Mouse (Mus musculus) MEL (cell line): ENCODE measurements around the gene Cat. TPM values are rescaled to one million over a fixed set of nuclear protein-coding genes. Genes with fewer than 3 reads are reported as not detected.

Experiments
- DNase-seq: peaks from one replicate; pipeline ENCODE4 v3.0.0; 2011; ENCODE audit warnings: low read depth, low spot score
- H3K27ac ChIP-seq: 2 replicates; pipeline ENCODE4 v1.5.1; 2012; ENCODE audit warnings: low read depth, mild to moderate bottlenecking, control low read depth, low read length, moderate library complexity; ENCODE audit not compliant: control insufficient read depth
- H3K27me3 ChIP-seq, 2 experiments: fragments of 150-350 bp in 1 of 2; sonication (generic) in 1 of 2; 2 replicates each; pipeline ENCODE4 v1.6.1; 2012; ENCODE audit warnings: low read length in 2 of 2, mild to moderate bottlenecking in 2 of 2, improper control_type of control experiment in 1 of 2, moderate library complexity in 1 of 2; ENCODE audit not compliant: insufficient read depth in 2 of 2, control insufficient read depth in 1 of 2
- H3K36me3 ChIP-seq, 2 experiments: 2 replicates each; pipeline ENCODE4 v1.6.1; 2012 to 2014; ENCODE audit warnings: low read length in 2 of 2, improper control_type of control experiment in 1 of 2, inconsistent platforms in 1 of 2, mild to moderate bottlenecking in 1 of 2; ENCODE audit not compliant: insufficient read depth in 2 of 2, control insufficient read depth in 1 of 2
- H3K4me1 ChIP-seq, 2 experiments: fragments of 150-350 bp in 1 of 2; sonication (generic) in 1 of 2; 2 replicates each; pipeline ENCODE4 v1.6.1; 2012; ENCODE audit warnings: low read length in 2 of 2, improper control_type of control experiment in 1 of 2, mild to moderate bottlenecking in 1 of 2; ENCODE audit not compliant: insufficient read depth in 2 of 2, control insufficient read depth in 1 of 2
- H3K4me3 ChIP-seq, 2 experiments: fragments of 150-350 bp in 1 of 2; sonication (generic) in 1 of 2; 2 replicates each; pipeline ENCODE4 v1.5.1; 2012; ENCODE audit warnings: low read depth in 2 of 2, low read length in 2 of 2, mild to moderate bottlenecking in 2 of 2, moderate library complexity in 2 of 2, control low read depth in 1 of 2, improper control_type of control experiment in 1 of 2; ENCODE audit not compliant: control insufficient read depth in 1 of 2, insufficient read depth in 1 of 2
- H3K79me2 ChIP-seq: 2 replicates; pipeline ENCODE4 v1.6.1; 2012; ENCODE audit warnings: mild to moderate bottlenecking, low read length, moderate library complexity; ENCODE audit not compliant: control insufficient read depth, poor library complexity, insufficient read depth
- H3K9ac ChIP-seq: 2 replicates; pipeline ENCODE4 v1.6.1; 2012; ENCODE audit warnings: low read depth, mild to moderate bottlenecking, control low read depth, low read length, moderate library complexity; ENCODE audit not compliant: control insufficient read depth, poor library complexity, severe bottlenecking
- H3K9me3 ChIP-seq: fragments of 150-350 bp; sonication (generic); replicated peaks from 2 replicates; pipeline ENCODE4 v1.6.1; 2012; ENCODE audit warnings: mild to moderate bottlenecking, low read length, improper control_type of control experiment, moderate library complexity; ENCODE audit not compliant: insufficient read depth
- BHLHE40 ChIP-seq: IDR thresholded peaks from 2 replicates; pipeline ENCODE4 v1.6.1; 2012; ENCODE audit warnings: low read depth, mild to moderate bottlenecking, inconsistent platforms, low read length, improper control_type of control experiment, borderline replicate concordance
- CHD1 ChIP-seq: IDR thresholded peaks from 2 replicates; pipeline ENCODE4 v1.6.1; 2012; ENCODE audit warnings: low read depth, mild to moderate bottlenecking, inconsistent platforms, low read length, improper control_type of control experiment
- CHD2 ChIP-seq: IDR thresholded peaks from 2 replicates; pipeline ENCODE4 v1.6.1; 2011; ENCODE audit warnings: low read length, improper control_type of control experiment
- CTCF ChIP-seq, 3 experiments: IDR thresholded peaks in 2 of 3; conservative IDR thresholded peaks in 1 of 3; 2 replicates each; pipeline ENCODE4 v1.5.1; 2011 to 2012; ENCODE audit warnings: low read length in 3 of 3, low read depth in 2 of 3, mild to moderate bottlenecking in 2 of 3, improper control_type of control experiment in 1 of 3, inconsistent platforms in 1 of 3, mixed read lengths in 1 of 3, moderate library complexity in 1 of 3; ENCODE audit not compliant: control insufficient read depth in 1 of 3, insufficient read depth in 1 of 3, poor library complexity in 1 of 3, severe bottlenecking in 1 of 3
- E2F4 ChIP-seq: IDR thresholded peaks from 2 replicates; pipeline ENCODE4 v1.6.1; 2011; ENCODE audit warnings: low read depth, low read length, improper control_type of control experiment, borderline replicate concordance
- ELF1 ChIP-seq: IDR thresholded peaks from 2 replicates; pipeline ENCODE4 v1.6.1; 2014; ENCODE audit warnings: low read depth, mild to moderate bottlenecking, inconsistent platforms, low read length, improper control_type of control experiment, moderate library complexity
- EP300 ChIP-seq, 2 experiments: IDR thresholded peaks; 2 replicates each; pipeline ENCODE4 v1.6.1; 2011; ENCODE audit warnings: improper control_type of control experiment in 2 of 2, low read length in 2 of 2, low read depth in 1 of 2, mild to moderate bottlenecking in 1 of 2
- ETS1 ChIP-seq: IDR thresholded peaks from 2 replicates; pipeline ENCODE4 v1.6.1; 2012; ENCODE audit warnings: low read depth, mild to moderate bottlenecking, inconsistent platforms, low read length, improper control_type of control experiment, moderate library complexity
- GABPA ChIP-seq: IDR thresholded peaks from 2 replicates; pipeline ENCODE4 v1.6.1; 2012; ENCODE audit warnings: low read depth, mild to moderate bottlenecking, inconsistent platforms, low read length, improper control_type of control experiment, moderate library complexity
- HCFC1 ChIP-seq: IDR thresholded peaks from 2 replicates; pipeline ENCODE4 v1.6.1; 2012; ENCODE audit warnings: low read depth, mild to moderate bottlenecking, inconsistent platforms, low read length, improper control_type of control experiment, moderate library complexity
- JUND ChIP-seq: IDR thresholded peaks from 2 replicates; pipeline ENCODE4 v1.6.1; 2011; ENCODE audit warnings: low read depth, mild to moderate bottlenecking, improper control_type of control experiment, low read length
- KAT2A ChIP-seq: conservative IDR thresholded peaks from 2 replicates; pipeline ENCODE4 v1.6.1; 2012; ENCODE audit warnings: low read depth, low read length, improper control_type of control experiment, inconsistent platforms
- MAFK ChIP-seq: IDR thresholded peaks from 2 replicates; pipeline ENCODE4 v1.6.1; 2011; ENCODE audit warnings: low read depth, mild to moderate bottlenecking, low read length, improper control_type of control experiment, borderline replicate concordance
- MYB ChIP-seq: IDR thresholded peaks from 2 replicates; pipeline ENCODE4 v1.6.1; 2011; ENCODE audit warnings: mild to moderate bottlenecking, low read depth, low read length, improper control_type of control experiment
- MYC ChIP-seq: IDR thresholded peaks from 2 replicates; pipeline ENCODE4 v1.6.1; 2011; ENCODE audit warnings: low read depth, mild to moderate bottlenecking, low read length, improper control_type of control experiment, moderate library complexity
- NELFE ChIP-seq: IDR thresholded peaks from 2 replicates; pipeline ENCODE4 v1.6.1; 2011; ENCODE audit warnings: low read depth, low read length, improper control_type of control experiment
- NRF1 ChIP-seq: IDR thresholded peaks from 2 replicates; pipeline ENCODE4 v1.6.1; 2014; ENCODE audit warnings: low read depth, mild to moderate bottlenecking, inconsistent platforms, low read length, improper control_type of control experiment, moderate library complexity; ENCODE audit not compliant: poor library complexity, insufficient read depth, severe bottlenecking
- POLR2A ChIP-seq, 2 experiments: IDR thresholded peaks; 2 replicates each; pipeline ENCODE4 v1.6.1; 2011 to 2012; ENCODE audit warnings: low read length in 2 of 2, mild to moderate bottlenecking in 2 of 2, control low read depth in 1 of 2, improper control_type of control experiment in 1 of 2, low read depth in 1 of 2, moderate library complexity in 1 of 2; ENCODE audit not compliant: control insufficient read depth in 1 of 2, insufficient read depth in 1 of 2, poor library complexity in 1 of 2
- POLR2AphosphoS2 ChIP-seq: IDR thresholded peaks from 2 replicates; pipeline ENCODE4 v1.6.1; 2011; ENCODE audit warnings: low read length, improper control_type of control experiment
- RAD21 ChIP-seq: IDR thresholded peaks from 2 replicates; pipeline ENCODE4 v1.6.1; 2011; ENCODE audit warnings: mild to moderate bottlenecking, low read depth, low read length, improper control_type of control experiment
- RCOR1 ChIP-seq: IDR thresholded peaks from 2 replicates; pipeline ENCODE4 v1.6.1; 2012; ENCODE audit warnings: low read depth, mild to moderate bottlenecking, inconsistent platforms, low read length, improper control_type of control experiment
- SIN3A ChIP-seq: IDR thresholded peaks from 2 replicates; pipeline ENCODE4 v1.6.1; 2012; ENCODE audit warnings: low read length, improper control_type of control experiment, inconsistent platforms
- SMC3 ChIP-seq: IDR thresholded peaks from 2 replicates; pipeline ENCODE4 v1.6.1; 2011; ENCODE audit warnings: low read depth, low read length, improper control_type of control experiment
- TAL1 ChIP-seq: IDR thresholded peaks from 2 replicates; pipeline ENCODE4 v1.6.1; 2012; ENCODE audit warnings: mild to moderate bottlenecking, inconsistent platforms, low read length, moderate library complexity, mixed read lengths
- TBP ChIP-seq: IDR thresholded peaks from 2 replicates; pipeline ENCODE4 v1.8.0; 2011; ENCODE audit warnings: low read depth, low read length, improper control_type of control experiment
- TCF12 ChIP-seq: IDR thresholded peaks from 2 replicates; pipeline ENCODE4 v1.6.1; 2014; ENCODE audit warnings: low read depth, mild to moderate bottlenecking, inconsistent platforms, low read length, improper control_type of control experiment, moderate library complexity
- USF1 ChIP-seq: IDR thresholded peaks from 2 replicates; pipeline ENCODE4 v1.6.1; 2014; ENCODE audit warnings: low read depth, mild to moderate bottlenecking, inconsistent platforms, low read length, improper control_type of control experiment, moderate library complexity
- ZC3H11A ChIP-seq: IDR thresholded peaks from 2 replicates; pipeline ENCODE4 v1.6.1; 2012; ENCODE audit warnings: low read depth, mild to moderate bottlenecking, inconsistent platforms, low read length, improper control_type of control experiment
- ZKSCAN1 ChIP-seq: IDR thresholded peaks from 2 replicates; pipeline ENCODE4 v1.6.1; 2012; ENCODE audit warnings: low read depth, mild to moderate bottlenecking, inconsistent platforms, low read length, improper control_type of control experiment, moderate library complexity
- ZMIZ1 ChIP-seq: IDR thresholded peaks from 2 replicates; pipeline ENCODE4 v1.6.1; 2012; ENCODE audit warnings: low read depth, mild to moderate bottlenecking, inconsistent platforms, low read length, improper control_type of control experiment, moderate library complexity
- ZNF384 ChIP-seq: IDR thresholded peaks from 2 replicates; pipeline ENCODE4 v1.6.1; 2012; ENCODE audit warnings: low read depth, mild to moderate bottlenecking, inconsistent platforms, low read length, improper control_type of control experiment
- polyA plus RNA-seq, 2 experiments: library from polyadenylated mRNA; stranded (reverse) in 1 of 2; unstranded in 1 of 2; fragments of >175 nt in 1 of 2; fragments of >200 nt in 1 of 2; gene quantifications; 2 replicates each; pipeline versions ENCODE4 v1.2.1 to v1.2.4; 2012; ENCODE audit warnings: low replicate concordance in 2 of 2, low read depth in 1 of 2; ENCODE audit not compliant: insufficient read length in 2 of 2, insufficient read depth in 1 of 2, missing spikeins in 1 of 2
- total RNA-seq: library from RNA; depleted of rRNA; stranded (reverse); fragments of 300-350 nt; gene quantifications from 2 replicates; pipeline ENCODE4 v1.2.3, GENCODE M21; 2012

Gene Cat
- total and polyA plus RNA-seq, 3 experiments = 36.4 to 82.0 (median 74.3) TPM

GRCm38 (mm10) chr2:103505956-103506355 is 21.0 kb upstream of the Cat start:
- H3K9me3 ChIP-seq = no peaks in the 10 kb centered on the region
- H3K4me1 ChIP-seq = peaks cover 17 to 32% of the 10 kb centered on the region in 2 experiments
- no peaks in the 10 kb centered on the region for H3K79me2 ChIP-seq
- peak overlapping the region; percentile 39 for H3K27ac ChIP-seq
- peak; percentile 44; the same call in 1 of the 2 replicates for TF ChIP-seq ZKSCAN1
- TF ChIP-seq TBP = no peak
- TF ChIP-seq MAFK = 0 out of 2 replicates have a peak, but pooled peaks have one; percentile 45
- TF ChIP-seq ETS1 = peak; percentile 70
- TF ChIP-seq ZNF384 = peak; percentile 94
- no peak for TF ChIP-seq CHD1
- 0 out of 2 replicates have a peak, but pooled peaks have one; percentile 19 for TF ChIP-seq TCF12
- TF ChIP-seq GABPA = peak; percentile 99
- TF ChIP-seq SIN3A = 0 out of 2 replicates have a peak, but pooled peaks have one; percentile 1
- no peak overlapping the region for H3K4me3 ChIP-seq
- H3K27me3 ChIP-seq = no peaks in the 10 kb centered on the region
- peaks cover 0 to 28% of the 10 kb centered on the region in 2 experiments; a peak in 2 of 4 replicates for H3K36me3 ChIP-seq
- DNase-seq = peak; percentile 41
- H3K9ac ChIP-seq = no peak overlapping the region

GRCm38 (mm10) chr2:103504463-103504862 is 19.5 kb upstream of the Cat start:
- Histone ChIP-seq H3K4me3 (no peak overlapping the region), H3K9ac (no peak overlapping the region), H3K27ac (peak overlapping the region; percentile 55), H3K27me3 (no peaks in the 10 kb centered on the region), H3K4me1 (peaks cover 23 to 33% of the 10 kb centered on the region in 2 experiments), H3K9me3 (no peaks in the 10 kb centered on the region), H3K79me2 (no peaks in the 10 kb centered on the region), H3K36me3 (peaks cover 0 to 35% of the 10 kb centered on the region in 2 experiments; a peak in 2 of 4 replicates)
- DNase-seq = peak; percentile 89
- no peak for TF ChIP-seq ZNF384
- peak; percentile 81 to 86 for TF ChIP-seq EP300 (IDR thresholded peaks at IDR 0.05; ENCODE audit: low read depth in 1 of 2, low read length in 2 of 2)
- no peak for TF ChIP-seq GABPA
- TF ChIP-seq POLR2AphosphoS2 = no peak
- TF ChIP-seq TAL1 = no peak
- TF ChIP-seq CHD1 = no peak
- TF ChIP-seq JUND = no peak
- no peak for TF ChIP-seq ZKSCAN1
- peak; percentile 61; the same call in 1 of the 2 replicates for TF ChIP-seq MYC
- TF ChIP-seq RAD21 = no peak
- peak; percentile 62; the same call in 1 of the 2 replicates for TF ChIP-seq MAFK
- TF ChIP-seq ZMIZ1 = no peak
- no peak for TF ChIP-seq TBP
- no peak for TF ChIP-seq KAT2A
- peak; percentile 53 for TF ChIP-seq TCF12
- no peak for TF ChIP-seq NELFE
- no peak for TF ChIP-seq E2F4
- no peak for TF ChIP-seq MYB
- no peak for TF ChIP-seq HCFC1
- TF ChIP-seq RCOR1 = peak; percentile 78
- TF ChIP-seq ETS1 = peak; percentile 88
- TF ChIP-seq SIN3A = peak; percentile 85
- TF ChIP-seq USF1 = peak; percentile 81
- no peak for TF ChIP-seq POLR2A (IDR thresholded peaks at IDR 0.05; ENCODE audit: control insufficient read depth in 1 of 2, insufficient read depth in 1 of 2, low read depth in 1 of 2, low read length in 2 of 2, poor library complexity in 1 of 2)
- no peak for TF ChIP-seq NRF1
- TF ChIP-seq ZC3H11A = no peak
- peak; percentile 68; the same call in 1 of the 2 replicates for TF ChIP-seq BHLHE40
- no peak for TF ChIP-seq CTCF (IDR thresholded peaks at IDR 0.05 in 2 of 3, conservative IDR thresholded peaks at IDR 0.05 in 1 of 3; ENCODE audit: control insufficient read depth in 1 of 3, insufficient read depth in 1 of 3, low read depth in 2 of 3, low read length in 3 of 3, poor library complexity in 1 of 3, severe bottlenecking in 1 of 3)
- TF ChIP-seq SMC3 = no peak
- TF ChIP-seq CHD2 = no peak
- no peak for TF ChIP-seq ELF1
